Mouse (Mus musculus) heart, postnatal 36 days (tissue): ENCODE results near the gene Gm10251. TPM values are rescaled to one million over a fixed set of nuclear protein-coding genes. Genes with fewer than 3 reads are reported as not detected.
A peak's percentile ranks its signal among the peaks of the same experiment; 100 is the strongest.
"Not testable (repeated sequence)": the region's sequence is repeated elsewhere in the genome, so short reads cannot be mapped to it uniquely, and the experiment has no call there.

ENCODE experiments used
- DNase-seq, 2 experiments: peaks; one replicate each; pipeline ENCODE4 v3.0.0; 2021 to 2022
- intact Hi-C: fragments of 180-260 bp; cut with DNase I; formaldehyde crosslinking; loops from one replicate; pipeline ENCODE4 v1.15.1; 2025
- total RNA-seq, 2 experiments: library from RNA; stranded (reverse); gene quantifications; 2 replicates each; pipeline ENCODE4 v1.2.3; 2021

The Gm10251 gene
- total RNA-seq: not detected

DNA sequence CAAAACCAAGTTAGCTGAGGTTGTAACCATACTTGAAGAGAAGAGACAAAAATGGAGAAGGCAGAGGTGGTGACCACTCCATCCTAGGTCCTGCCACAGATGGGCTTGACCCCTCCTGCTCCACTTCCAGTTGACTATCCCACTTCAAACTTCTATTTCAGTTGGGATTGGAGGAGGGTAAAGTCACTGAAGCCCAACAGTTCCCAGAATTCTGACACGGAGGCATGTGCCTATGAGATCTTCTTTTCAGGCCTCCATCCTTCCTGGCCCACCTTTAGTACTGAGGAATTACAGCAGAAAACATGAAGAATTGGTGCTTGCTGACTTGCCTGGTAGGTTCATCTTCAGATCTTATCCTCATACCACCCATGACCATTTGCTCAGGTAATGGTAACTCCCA, at the start of gene Gm10251:
Gene Gm10251, minus strand, starts transcription at position 101 of the 400 bp plus-strand sequence.
- DNase-seq, intact Hi-C loops: not testable (repeated sequence)

DNA sequence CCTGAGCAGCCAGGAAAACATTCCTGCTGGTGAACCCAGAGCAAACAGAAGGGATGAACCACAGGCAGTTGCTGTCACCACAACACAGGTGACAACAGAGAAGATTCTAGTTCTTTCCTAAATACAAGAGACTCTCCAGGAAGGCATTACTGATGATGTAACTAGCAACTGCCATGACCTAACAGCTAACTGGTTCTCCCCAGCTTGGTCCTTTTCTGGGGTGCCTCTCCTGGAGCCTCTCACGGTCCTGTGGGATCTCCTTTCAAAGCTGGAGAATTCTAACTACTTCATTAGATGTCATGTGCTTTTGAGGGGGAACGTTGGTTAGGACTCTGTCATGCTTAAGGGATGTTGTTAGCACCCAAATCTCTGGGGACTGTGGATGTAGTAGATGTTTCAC, 36.2 kb upstream of the Gm10251 start, which contains the start of gene Gm8050:
Gene Gm8050, minus strand, starts transcription at position 101 of the 400 bp plus-strand sequence.
- DNase-seq, intact Hi-C loops: not testable (repeated sequence)

DNA sequence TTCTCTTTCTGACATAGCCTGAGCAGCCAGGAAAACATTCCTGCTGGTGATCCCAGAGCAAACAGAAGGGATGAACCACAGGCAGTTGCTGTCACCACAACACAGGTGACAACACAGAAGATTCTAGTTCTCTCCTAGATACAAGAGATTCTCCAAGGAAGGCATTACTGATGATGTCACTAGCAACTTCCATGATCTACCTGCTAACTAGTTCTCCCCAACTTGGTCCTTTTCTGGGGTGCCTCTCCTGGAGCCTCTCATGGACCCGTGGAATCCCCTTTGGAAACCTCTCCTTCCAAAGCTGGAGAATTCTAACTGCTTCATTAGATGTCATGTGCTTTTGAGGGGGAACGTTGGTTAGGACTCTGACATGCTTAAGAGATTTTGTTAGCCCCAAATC, 61.7 kb downstream of the Gm10251 start, which contains the start of gene Gm3460:
Gene Gm3460, minus strand, starts transcription at position 101 of the 400 bp plus-strand sequence.
- intact Hi-C loops, DNase-seq: not testable (repeated sequence)

DNA sequence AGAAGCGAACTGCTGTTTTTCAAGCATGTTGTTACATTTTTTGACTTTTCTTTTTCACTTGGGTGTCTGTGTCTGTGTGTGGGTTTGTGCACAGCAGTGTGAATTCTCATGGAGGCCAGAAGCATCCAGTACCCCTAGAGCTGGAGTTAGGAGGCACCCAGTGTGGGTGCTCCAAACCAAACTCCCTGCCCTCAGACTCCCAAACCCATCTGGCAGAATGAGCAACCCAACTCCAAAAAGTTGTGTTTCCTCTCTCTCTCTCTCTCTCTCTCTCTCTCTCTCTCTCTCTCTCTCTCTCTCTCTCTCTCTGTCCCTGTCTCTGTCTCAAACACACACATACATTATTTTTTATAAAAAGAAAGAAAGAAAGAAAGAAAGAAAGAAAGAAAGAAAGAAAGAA, 77.5 kb downstream of the Gm10251 start:
- peak; percentile 8 to 19 for DNase-seq
- intact Hi-C loops: not testable (repeated sequence)

DNA sequence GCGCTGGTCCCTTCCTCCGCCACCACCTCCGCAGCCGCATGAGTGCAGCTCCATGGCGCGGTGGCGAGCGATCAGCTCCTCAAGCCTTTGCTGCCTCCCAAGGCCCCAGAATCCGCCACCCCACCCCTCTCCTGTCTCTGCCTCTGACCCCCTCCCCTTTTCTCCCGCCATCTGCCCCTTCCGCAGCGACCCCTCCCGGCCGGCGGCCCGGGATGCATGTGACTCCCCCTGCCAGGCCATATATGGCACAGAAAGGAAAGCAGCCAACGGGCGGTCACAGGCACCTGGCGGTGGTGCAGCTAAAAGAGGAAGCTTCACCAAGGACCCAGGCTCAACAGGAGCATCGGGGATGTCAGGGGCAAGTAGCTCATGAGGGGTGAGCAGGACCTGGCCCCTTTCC, 79.0 kb downstream of the Gm10251 start:
- intact Hi-C loops: not testable (repeated sequence)
- DNase-seq: peak in 1 of 2 experiments; percentile 1

DNA sequence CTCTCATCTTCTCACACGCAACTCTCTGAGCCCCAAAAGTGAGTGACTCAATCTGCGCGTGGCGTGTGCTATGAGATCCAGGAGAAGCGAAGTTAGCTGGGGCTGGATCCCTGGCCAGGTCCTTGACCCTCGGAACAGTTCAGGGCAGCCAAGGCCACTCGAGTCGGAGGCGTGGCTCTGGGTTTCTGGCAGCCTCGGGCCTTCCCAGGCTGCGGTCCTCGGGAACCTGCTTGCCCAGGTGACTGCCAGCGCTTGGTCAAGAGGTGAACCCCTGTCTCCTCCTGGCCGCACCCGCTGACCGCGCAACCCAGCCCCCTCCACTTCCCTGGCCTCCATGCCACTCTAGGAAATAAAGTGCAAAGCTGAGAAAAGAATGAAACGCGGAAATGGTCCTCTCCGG, 79.4 kb downstream of the Gm10251 start:
- intact Hi-C loops: not testable (repeated sequence)
- DNase-seq: peak in 1 of 2 experiments; percentile 1

DNA sequence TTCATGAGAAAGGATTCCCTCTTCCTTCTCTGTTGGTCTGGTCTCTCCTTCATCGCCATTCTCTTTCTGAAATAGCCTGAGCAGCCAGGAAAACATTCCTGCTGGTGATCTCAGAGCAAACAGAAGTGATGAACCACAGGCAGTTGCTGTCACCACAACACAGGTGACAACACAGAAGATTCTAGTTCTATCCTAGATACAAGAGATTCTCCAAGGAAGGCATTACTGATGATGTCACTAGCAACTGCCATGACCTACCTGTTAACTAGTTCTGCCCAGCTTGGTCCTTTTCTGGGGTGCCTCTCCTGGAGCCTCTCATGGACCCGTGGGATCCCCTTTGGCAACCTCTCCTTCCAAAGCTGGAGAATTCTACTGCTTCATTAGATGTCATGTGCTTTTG, 93.5 kb downstream of the Gm10251 start, which contains the start of gene Gm3629:
Gene Gm3629, minus strand, starts transcription at position 101 of the 400 bp plus-strand sequence.
- intact Hi-C loops, DNase-seq: not testable (repeated sequence)

Other genes starting within 250 kb of the Gm10251 start
- gene Gm3594, start 239.6 kb downstream of the Gm10251 start, total RNA-seq: not detected
- gene Gm8356, start 146.9 kb downstream of the Gm10251 start, total RNA-seq: not detected
- gene Gm3629, start 93.6 kb downstream of the Gm10251 start, total RNA-seq: under 1 TPM in 1 of 2 experiments, not detected in 1; 0.60 TPM
- not detected for gene Gm3460, start 61.8 kb downstream of the Gm10251 start, total RNA-seq
- gene Gm8050, start 36.1 kb upstream of the Gm10251 start, total RNA-seq: not detected
- under 1 TPM; 0.30 to 0.50 TPM for gene Gm3636, start 58.2 kb upstream of the Gm10251 start, total RNA-seq
- gene Gm8362, start 90.2 kb upstream of the Gm10251 start, total RNA-seq: not detected
- gene Gm3642, start 156.1 kb upstream of the Gm10251 start, total RNA-seq: not detected
- under 1 TPM; 0.33 to 0.35 TPM for gene Gm3667, start 205.8 kb upstream of the Gm10251 start, total RNA-seq